Mouse (Mus musculus): ENCODE measurements around the gene Vmn2r98. TPM values are rescaled to one million over a fixed set of nuclear protein-coding genes. Genes with fewer than 3 reads are reported as not detected.
"Not testable (repeated sequence)": the region's sequence is repeated elsewhere in the genome, so short reads cannot be mapped to it uniquely, and the experiment has no call there.

The Vmn2r98 gene
- not detected for polyA plus RNA-seq (2021)

DNA sequence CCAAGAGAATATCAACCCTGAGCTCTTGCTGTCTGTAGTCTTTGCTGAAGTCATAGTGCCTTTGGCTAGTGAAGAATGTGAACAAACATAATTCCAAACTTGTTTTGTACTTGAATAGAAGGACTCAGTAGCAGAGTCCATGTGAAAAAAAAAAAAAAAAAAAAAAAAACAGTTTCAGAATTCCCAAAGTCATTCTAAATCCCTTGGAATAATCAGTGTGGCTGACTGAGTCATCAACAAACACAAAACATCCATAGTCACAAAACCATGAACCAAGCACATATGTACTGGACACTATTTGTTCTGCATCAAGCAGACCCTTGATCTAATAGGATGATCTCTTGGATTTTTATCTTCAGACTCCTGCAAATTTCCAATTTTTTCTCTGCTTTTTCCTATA lies at the start of gene Vmn2r98:
Vmn2r98 (plus strand) TSS at position 301 of the 400 bp plus-strand sequence.
- DNase-seq (ENCODE audit: low read depth, low spot score); H3K27me3 ChIP-seq; CTCF ChIA-PET; POLR2A ChIA-PET; ATAC-seq; in situ Hi-C loops (cut with MboI; ENCODE audit: low pct_unique_long_range_greater_than_20kb): not testable (repeated sequence)

DNA sequence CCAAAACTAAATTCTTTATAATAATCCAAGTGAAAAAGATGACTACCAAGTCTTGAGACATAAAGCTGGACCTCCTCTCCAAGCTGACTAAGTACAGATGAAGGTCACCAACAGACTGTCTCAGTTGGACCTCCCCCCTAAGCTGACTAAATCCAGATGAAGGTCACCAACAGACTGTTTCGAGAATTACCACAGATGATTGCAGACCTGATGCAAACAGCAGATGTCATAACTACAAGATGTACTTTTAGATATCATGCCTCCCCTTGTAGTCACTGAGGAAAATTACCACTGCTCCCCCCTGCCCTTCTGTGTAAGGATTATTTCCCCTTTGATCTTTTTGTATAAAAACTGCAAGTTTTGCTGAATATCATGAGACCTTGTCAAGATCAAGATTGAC lies 21.8 kb upstream of the Vmn2r98 start:
- CTCF ChIA-PET; H3K27me3 ChIP-seq; in situ Hi-C loops (cut with MboI; ENCODE audit: low pct_unique_long_range_greater_than_20kb); ATAC-seq; DNase-seq (ENCODE audit: low read depth, low spot score); POLR2A ChIA-PET: not testable (repeated sequence)

- POLR2A ChIA-PET = no interaction called here
- CTCF ChIA-PET = no interaction called here
These were observed 21.3 kb upstream of the Vmn2r98 start for GRCm38 (mm10) chr17:19031962-19032361.

DNA sequence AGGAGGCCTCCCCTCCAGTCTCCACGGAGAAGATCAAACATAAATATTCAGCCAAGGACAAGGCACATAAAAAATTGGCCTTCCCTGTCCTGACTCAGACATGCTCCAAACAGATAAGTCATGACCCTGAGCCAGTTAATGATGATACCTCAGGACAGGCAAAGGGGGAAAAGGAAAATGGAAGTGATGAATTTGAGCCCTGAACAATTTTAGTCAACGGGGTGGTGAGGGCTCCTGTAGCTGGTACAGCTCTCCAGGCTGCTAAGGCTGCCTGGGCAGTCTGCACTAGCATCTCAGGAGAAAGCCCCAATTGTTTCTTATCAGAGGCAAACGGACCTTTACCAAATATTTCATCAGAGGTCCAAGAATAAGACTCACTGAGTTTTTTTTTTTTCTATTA lies 20.5 kb upstream of the Vmn2r98 start:
- H3K27me3 ChIP-seq = no peaks in the 10 kb centered on the region
- ATAC-seq = no peak
- TF ChIP-seq CTCF (IDR thresholded peaks at IDR 0.05) = no peak
- no peak for DNase-seq (ENCODE audit: low read depth, low spot score)
- in situ Hi-C loops (cut with MboI; ENCODE audit: low pct_unique_long_range_greater_than_20kb) = no loop called here
- CTCF ChIA-PET = no interaction called here
- POLR2A ChIA-PET = no interaction called here

More at GRCm38 (mm10) chr17:19031962-19032361, 21.3 kb upstream of the Vmn2r98 start:
- no peak for TF ChIP-seq CTCF (IDR thresholded peaks at IDR 0.05)
- no peak for ATAC-seq
- no peak for DNase-seq (ENCODE audit: low read depth, low spot score)
- in situ Hi-C loops (cut with MboI; ENCODE audit: low pct_unique_long_range_greater_than_20kb) = no loop called here
- no peaks in the 10 kb centered on the region for H3K27me3 ChIP-seq

Other genes with a start within 250 kb of the Vmn2r98 start
- 0.10 TPM for gene Vmn2r97, start 139.2 kb upstream of the Vmn2r98 start, polyA plus RNA-seq (2021)